Mouse (Mus musculus): ENCODE data around the gene Lmbrd1.

DNA sequence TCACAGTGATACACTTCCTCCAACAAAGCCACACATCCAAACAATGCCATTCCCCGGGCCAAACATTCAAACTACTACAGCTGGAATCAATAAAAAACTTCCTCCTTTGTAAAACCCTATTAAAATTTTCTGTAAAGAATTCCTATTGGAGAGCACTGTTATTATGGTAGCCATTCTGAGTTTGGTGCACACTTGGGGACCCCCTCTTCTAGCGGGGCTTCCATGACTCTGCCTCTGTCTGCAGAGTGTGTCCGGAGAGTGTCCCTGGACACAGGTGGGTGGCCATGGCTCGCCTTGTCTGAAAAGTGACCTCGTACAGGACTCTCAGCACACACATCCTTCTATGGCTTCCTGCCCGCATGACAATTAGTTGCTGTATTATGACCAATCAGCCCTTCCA lies 114.7 kb downstream of the Lmbrd1 start:
- no peak for TF ChIP-seq POLR2A (IDR thresholded peaks at IDR 0.05; ENCODE audit: low read depth, low read length)
- no peak for TF ChIP-seq CTCF (IDR thresholded peaks at IDR 0.05; ENCODE audit: extremely low read depth, insufficient read length, insufficient replicate concordance, low read depth, low read length)

All from small intestine, adult 2 months (tissue).